Mouse (Mus musculus) hindbrain, embryonic 13.5 days (tissue): ENCODE measurements around the gene Abcc10. TPM values are rescaled to one million over a fixed set of nuclear protein-coding genes. Genes with fewer than 3 reads are reported as not detected.

Source experiments
- ATAC-seq: fragments of 200-750 bp; cut with Nextera tagmentation; 2 replicates; pipeline ENCODE4 v1.8.0; 2017; ENCODE audit warnings: moderate TSS enrichment; ENCODE audit not compliant: low FRiP score
- H3K27ac ChIP-seq: fragments of 300-500 bp; sonication (generic); 2 replicates; pipeline ENCODE4 v1.5.1; 2015; ENCODE audit warnings: inconsistent platforms, mild to moderate bottlenecking, moderate library complexity
- H3K27me3 ChIP-seq: fragments of 300-500 bp; sonication (generic); 2 replicates; pipeline ENCODE4 v1.6.1; 2015; ENCODE audit warnings: mild to moderate bottlenecking, inconsistent platforms
- H3K36me3 ChIP-seq: fragments of 300-500 bp; sonication (generic); 2 replicates; pipeline ENCODE4 v1.6.1; 2015; ENCODE audit warnings: mild to moderate bottlenecking, inconsistent platforms
- H3K4me1 ChIP-seq: fragments of 300-500 bp; sonication (generic); replicated peaks from 2 replicates; pipeline ENCODE4 v1.6.1; 2015; ENCODE audit warnings: inconsistent platforms
- H3K4me2 ChIP-seq: fragments of 300-500 bp; sonication (generic); 2 replicates; pipeline ENCODE4 v1.6.1; 2015; ENCODE audit warnings: inconsistent platforms, mild to moderate bottlenecking, moderate library complexity
- H3K4me3 ChIP-seq: fragments of 300-500 bp; sonication (generic); 2 replicates; pipeline ENCODE4 v1.5.1; 2015; ENCODE audit warnings: mild to moderate bottlenecking, inconsistent platforms
- H3K9ac ChIP-seq: fragments of 300-500 bp; sonication (generic); 2 replicates; pipeline ENCODE4 v1.6.1; 2015; ENCODE audit warnings: mild to moderate bottlenecking, inconsistent platforms
- H3K9me3 ChIP-seq: fragments of 300-500 bp; sonication (generic); 2 replicates; pipeline ENCODE4 v1.6.1; 2016; ENCODE audit warnings: inconsistent platforms
- WGBS: fragments of 180-500 bp; shearing (Covaris S2); methylation state at CpG from one replicate; pipeline ENCODE4 v1.1.7; 2015; 5-methylcytosine and 5-hydroxymethylcytosine counted together
- polyA plus RNA-seq: library from polyadenylated mRNA; unstranded; fragments of >200 nt; fragmentation: Nextera tagmentation; extraction: Ambion mirVana; gene quantifications from 2 replicates; pipeline ENCODE4 v1.2.1, GENCODE M21; 2015

Gene Abcc10
- 8.9 and 9.9 TPM in 2 replicates for polyA plus RNA-seq

DNA sequence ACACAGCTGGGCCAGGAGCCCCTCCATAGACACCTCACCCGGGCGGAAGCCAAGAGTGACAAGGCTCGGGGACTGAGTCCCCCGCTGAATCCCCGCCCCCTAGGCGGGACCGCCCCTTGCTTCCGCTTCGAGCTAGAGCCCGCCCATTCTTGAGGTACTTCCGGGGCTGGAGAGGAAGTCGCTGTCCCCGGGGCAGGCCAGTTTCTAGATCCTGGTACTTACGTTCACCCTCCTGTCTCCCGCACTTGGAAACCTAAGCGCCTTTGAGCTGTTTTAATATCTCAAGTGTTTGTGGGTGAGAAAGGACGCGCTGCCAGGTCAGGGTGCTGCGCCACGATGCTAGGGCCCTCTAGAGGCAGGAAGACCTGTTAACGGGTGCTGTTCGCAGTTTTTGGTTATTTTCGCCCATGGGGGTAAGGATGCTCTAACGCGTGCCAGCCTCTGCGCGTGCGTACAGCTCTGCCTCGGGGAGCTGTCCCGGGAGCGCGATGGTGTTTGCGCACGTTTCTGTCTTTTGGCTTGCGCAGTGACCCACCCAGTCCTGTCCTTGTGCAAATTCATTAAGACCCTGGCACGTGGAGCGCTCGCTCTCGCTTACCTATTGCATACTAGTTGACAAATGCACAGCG, at the start of gene Abcc10:
Gene Abcc10 (minus strand): TSS at position 447 of the 629 bp plus-strand sequence.
- peak; percentile 99 for ATAC-seq
- H3K27ac ChIP-seq = peak within 1 kb of the TSS; percentile 94
- under 1% methylated on average over 40 of the region's 40 CpGs for WGBS

DNA sequence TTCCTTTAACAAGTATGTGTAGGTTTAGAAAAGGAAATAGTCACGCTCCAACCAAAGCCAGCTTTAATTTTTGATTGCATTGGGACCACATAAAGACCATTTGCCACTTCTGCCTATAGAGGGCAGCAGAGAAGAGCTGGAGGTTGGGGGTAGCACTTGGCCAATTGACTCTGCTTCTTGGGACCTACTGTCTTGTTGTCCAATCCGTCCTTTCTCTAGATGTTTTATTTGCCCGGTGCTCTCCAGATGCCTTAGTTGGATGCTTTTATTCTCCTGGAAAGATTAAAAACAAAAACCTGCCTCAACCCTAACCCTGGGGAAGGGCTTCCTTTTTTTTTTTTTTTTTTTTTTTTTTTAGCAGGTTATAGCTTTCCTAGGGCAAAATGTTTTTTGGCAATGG, 43.6 kb upstream of the Abcc10 start:
- no peak for ATAC-seq
- H3K4me1 ChIP-seq = no peaks in the 10 kb centered on the region
- WGBS = 77% methylated on average over 3 of the region's 3 CpGs
- H3K36me3 ChIP-seq = no peaks in the 10 kb centered on the region
- H3K27me3 ChIP-seq = no peaks in the 10 kb centered on the region
- no peak overlapping the region for H3K27ac ChIP-seq
- no peak overlapping the region for H3K4me3 ChIP-seq
- no peak overlapping the region for H3K9ac ChIP-seq
- H3K9me3 ChIP-seq = 0 out of 2 replicates have a peak, but pooled peaks cover 9% of the 10 kb centered on the region
- H3K4me2 ChIP-seq = no peak overlapping the region

More for the DNA sequence above, at the start of gene Abcc10:
- peak within 1 kb of the TSS; percentile 89 for H3K9ac ChIP-seq
- H3K36me3 ChIP-seq = peaks cover 15% of the 10 kb centered on the region
- H3K4me2 ChIP-seq = peak within 1 kb of the TSS; percentile 80
- H3K4me1 ChIP-seq = peaks cover 16% of the 10 kb centered on the region
- H3K9me3 ChIP-seq = no peaks in the 10 kb centered on the region
- no peaks in the 10 kb centered on the region for H3K27me3 ChIP-seq
- H3K4me3 ChIP-seq = peak within 1 kb of the TSS; percentile 74

DNA sequence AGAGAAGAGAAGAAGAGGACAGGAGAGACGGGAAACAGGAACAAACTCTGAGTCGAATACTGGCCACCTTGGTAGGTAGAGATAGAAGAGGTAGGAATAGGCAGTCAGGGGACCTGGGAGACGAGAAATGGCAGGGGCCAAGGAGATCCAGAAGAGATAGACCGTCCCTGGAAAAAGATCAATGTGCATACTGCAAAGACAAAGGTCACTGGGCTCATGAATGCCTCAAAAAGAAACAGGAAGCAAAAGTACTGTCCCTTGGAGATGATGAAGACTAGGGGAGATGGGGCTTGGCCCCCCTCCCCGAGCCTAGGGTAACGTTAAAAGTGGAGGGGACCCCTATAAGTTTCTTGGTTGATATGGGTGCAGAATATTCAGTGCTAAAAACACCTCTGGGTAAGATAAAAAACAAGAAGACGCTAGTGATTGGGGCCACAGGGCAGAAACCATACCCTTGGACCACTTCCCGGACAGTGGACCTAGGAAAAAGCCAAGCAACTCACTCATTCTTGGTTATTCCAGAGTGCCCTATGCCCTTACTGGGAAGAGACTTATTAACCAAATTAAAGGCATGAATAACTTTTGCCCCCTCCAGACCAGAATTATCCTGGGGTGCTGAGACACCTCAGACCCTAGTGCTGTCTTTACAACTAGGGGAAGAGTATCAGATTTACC, 23.0 kb upstream of the Abcc10 start:
- Histone ChIP-seq H3K4me2 (no peak overlapping the region), H3K36me3 (no peaks in the 10 kb centered on the region), H3K9ac (no peak overlapping the region), H3K4me3 (no peak overlapping the region), H3K27ac (no peak overlapping the region), H3K4me1 (no peaks in the 10 kb centered on the region), H3K9me3 (no peaks in the 10 kb centered on the region), H3K27me3 (no peaks in the 10 kb centered on the region)
- WGBS = 93% methylated on average over 8 of the region's 8 CpGs
- ATAC-seq = no peak

DNA sequence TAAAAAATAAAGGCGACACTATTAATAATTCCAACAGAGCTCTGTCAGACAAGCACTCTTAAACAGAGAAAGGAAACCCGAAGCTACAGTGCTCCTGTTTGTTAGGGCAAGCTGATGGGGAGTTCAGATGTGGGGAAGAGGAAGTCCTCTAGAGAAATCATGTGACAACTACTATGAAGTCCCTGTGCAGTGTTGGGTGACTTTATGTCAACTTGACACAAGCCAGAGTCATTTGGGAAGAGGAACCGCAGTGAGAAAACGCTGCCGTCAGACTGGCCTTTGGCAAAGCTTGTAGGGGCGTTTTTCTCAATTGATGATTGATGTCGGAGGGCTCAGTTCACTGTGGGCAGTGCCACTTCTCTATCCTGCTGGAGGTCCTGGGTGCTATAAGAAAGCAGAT, 13.1 kb upstream of the Abcc10 start:
- Histone ChIP-seq H3K9me3 (peaks cover 8% of the 10 kb centered on the region; the same call in 1 of the 2 replicates), H3K27ac (no peak overlapping the region), H3K27me3 (no peaks in the 10 kb centered on the region), H3K4me2 (no peak overlapping the region), H3K4me1 (no peaks in the 10 kb centered on the region), H3K4me3 (no peak overlapping the region), H3K36me3 (no peaks in the 10 kb centered on the region), H3K9ac (no peak overlapping the region)
- ATAC-seq = no peak
- 88% methylated on average over 7 of the region's 7 CpGs for WGBS

DNA sequence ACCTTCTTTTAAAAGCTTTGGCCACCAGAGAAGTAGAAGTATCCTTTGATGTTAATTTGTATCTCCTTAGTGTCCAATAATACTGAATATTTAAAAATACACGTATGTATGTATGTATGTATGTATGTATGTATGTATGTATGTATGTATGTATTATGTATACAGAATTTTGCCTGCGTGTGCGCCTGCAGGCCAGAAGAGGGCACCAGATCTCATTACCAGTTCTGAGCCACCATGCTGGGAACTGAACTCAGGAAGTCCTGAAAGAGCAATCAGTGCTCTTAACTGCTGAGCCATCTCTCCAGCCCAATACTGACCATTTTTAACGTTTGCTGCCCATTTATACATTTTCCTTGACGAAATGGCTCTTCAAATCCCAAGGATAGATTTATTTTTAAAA, 8.3 kb upstream of the Abcc10 start:
- Histone ChIP-seq H3K4me2 (no peak overlapping the region), H3K27ac (no peak overlapping the region), H3K9ac (no peak overlapping the region), H3K4me3 (no peak overlapping the region), H3K4me1 (no peaks in the 10 kb centered on the region), H3K36me3 (no peaks in the 10 kb centered on the region), H3K27me3 (no peaks in the 10 kb centered on the region), H3K9me3 (no peaks in the 10 kb centered on the region)
- 27% methylated on average over 5 of the region's 5 CpGs for WGBS
- ATAC-seq = no peak

DNA sequence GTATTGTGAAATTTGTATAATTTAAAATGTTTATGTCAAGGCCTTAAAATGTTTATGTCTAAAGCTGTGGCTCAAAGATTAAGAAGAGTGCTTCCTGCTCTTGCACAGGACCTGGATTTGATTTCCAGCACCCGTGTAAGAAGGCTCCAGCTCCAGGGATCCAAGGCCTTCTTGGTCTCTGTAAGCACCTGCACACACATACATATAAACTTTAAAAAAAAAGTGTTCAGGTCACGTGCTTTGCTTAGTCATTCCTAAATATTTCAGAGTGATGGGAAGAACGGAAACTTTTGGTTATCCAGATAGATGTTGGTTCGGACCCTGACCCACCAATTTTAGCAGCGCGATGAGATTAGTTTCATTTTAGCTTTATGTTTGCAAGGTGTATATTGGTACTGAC, 571 bp upstream of the Abcc10 start:
- Histone ChIP-seq H3K4me2 (peak overlapping the region; percentile 80), H3K27me3 (no peaks in the 10 kb centered on the region), H3K4me1 (peaks cover 16% of the 10 kb centered on the region), H3K36me3 (peaks cover 8% of the 10 kb centered on the region), H3K4me3 (peak overlapping the region; percentile 74), H3K9me3 (no peaks in the 10 kb centered on the region), H3K9ac (peak overlapping the region; percentile 89; the same call in 1 of the 2 replicates), H3K27ac (peak overlapping the region; percentile 94)
- no peak for ATAC-seq
- WGBS = 73% methylated on average over 6 of the region's 6 CpGs

DNA sequence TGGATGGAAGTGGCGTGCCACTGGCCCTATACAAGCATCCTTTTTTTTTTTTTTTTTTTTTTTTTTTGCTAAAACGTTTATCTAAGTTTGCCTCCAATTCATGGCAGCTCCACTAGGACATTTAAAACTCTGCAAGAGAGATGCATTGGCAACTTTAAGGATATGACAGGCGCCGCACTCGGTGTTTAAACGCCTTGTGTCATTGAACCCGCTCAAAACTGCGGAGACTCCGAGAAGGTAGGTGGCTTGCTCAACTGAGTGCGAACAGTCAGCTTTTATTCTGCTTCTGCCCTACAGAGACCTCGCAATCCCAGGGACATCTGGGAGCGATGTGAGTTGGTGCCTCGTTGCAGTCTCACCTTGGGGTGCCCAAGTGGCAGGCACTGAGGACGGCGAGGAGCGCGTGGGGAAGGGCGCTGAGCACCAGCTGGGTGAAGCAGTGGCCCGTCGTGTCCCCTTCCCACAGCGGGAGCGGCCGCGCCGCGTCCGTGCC, 693 bp downstream of the Abcc10 start:
- ATAC-seq = no peak; the same call in 1 of the 2 replicates
- no peaks in the 10 kb centered on the region for H3K27me3 ChIP-seq
- no peaks in the 10 kb centered on the region for H3K9me3 ChIP-seq
- peak overlapping the region; percentile 80 for H3K4me2 ChIP-seq
- peak overlapping the region; percentile 94 for H3K27ac ChIP-seq
- peak overlapping the region; percentile 74 for H3K4me3 ChIP-seq
- peaks cover 21% of the 10 kb centered on the region for H3K36me3 ChIP-seq
- H3K9ac ChIP-seq = peak overlapping the region; percentile 89
- H3K4me1 ChIP-seq = peaks cover 16% of the 10 kb centered on the region
- 3% methylated on average over 27 of the region's 27 CpGs for WGBS

DNA sequence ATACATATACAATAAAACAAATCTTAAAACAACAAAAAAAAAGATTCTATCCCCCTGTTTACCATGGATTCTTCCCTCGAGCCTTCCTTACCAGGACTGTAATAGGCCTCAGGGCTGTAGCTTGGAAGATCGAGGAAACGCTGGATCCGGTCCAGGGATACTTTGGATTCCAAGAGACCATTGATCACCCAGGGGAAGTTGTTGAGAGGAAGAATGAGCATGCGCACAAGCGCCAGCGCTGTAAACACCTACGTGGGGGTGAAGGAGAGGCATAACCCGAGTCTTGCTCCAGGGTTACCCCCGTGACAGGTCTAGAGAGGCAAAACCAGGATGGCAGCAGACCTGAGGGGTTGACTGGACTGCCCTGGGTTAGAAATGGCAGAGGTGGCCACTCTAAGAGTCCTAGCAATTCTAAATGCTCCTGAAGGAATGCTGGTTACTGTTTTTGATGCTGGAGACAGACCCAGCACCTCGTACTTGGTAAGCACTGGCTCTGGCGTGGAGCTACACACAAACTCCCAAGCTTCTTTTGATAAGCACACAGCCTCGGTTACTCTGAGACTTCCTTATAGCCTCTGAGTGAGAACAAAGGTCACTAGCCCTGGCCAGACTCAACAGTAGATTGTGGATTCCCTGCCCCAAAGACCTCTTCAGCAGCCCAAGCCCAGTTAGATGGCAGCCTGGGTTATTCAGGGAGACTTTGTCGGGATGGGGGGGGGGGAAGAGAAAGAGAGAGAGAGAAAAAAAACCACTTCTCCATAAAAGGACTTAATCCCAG, 5.9 kb downstream of the Abcc10 start:
- WGBS = 95% methylated on average over 14 of the region's 14 CpGs
- no peak overlapping the region for H3K9ac ChIP-seq

DNA sequence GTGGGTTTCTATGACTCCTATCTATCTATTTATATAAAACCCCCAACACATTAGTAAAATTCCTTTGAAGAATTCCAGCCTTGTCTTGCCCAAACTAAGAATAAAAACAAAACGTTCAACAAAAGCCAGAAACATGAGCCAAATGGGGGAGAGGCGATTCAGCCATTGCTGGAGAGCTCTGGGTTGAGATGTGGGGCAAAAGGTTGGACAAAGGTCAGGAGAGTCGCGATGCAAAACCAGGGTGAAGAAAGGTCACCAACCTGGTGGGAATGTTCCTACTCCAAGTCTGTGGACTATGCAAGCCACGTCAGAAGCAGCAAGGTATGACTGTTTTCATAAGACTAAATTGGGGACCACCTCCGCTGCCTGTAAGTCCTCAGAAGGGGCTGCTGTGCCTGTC, 7.7 kb downstream of the Abcc10 start:
- Histone ChIP-seq H3K27ac (no peak overlapping the region), H3K4me2 (no peak overlapping the region), H3K9ac (no peak overlapping the region), H3K36me3 (peaks cover 43% of the 10 kb centered on the region), H3K9me3 (no peaks in the 10 kb centered on the region), H3K4me3 (no peak overlapping the region), H3K4me1 (no peaks in the 10 kb centered on the region), H3K27me3 (no peaks in the 10 kb centered on the region)
- ATAC-seq = no peak
- 73% methylated on average over 6 of the region's 6 CpGs for WGBS

More for the DNA sequence above, 5.9 kb downstream of the Abcc10 start:
- Histone ChIP-seq H3K27me3 (no peaks in the 10 kb centered on the region), H3K4me3 (no peak overlapping the region), H3K4me1 (peaks cover 9% of the 10 kb centered on the region), H3K27ac (no peak overlapping the region), H3K4me2 (no peak overlapping the region), H3K9me3 (no peaks in the 10 kb centered on the region), H3K36me3 (peaks cover 43% of the 10 kb centered on the region)
- ATAC-seq = no peak

DNA sequence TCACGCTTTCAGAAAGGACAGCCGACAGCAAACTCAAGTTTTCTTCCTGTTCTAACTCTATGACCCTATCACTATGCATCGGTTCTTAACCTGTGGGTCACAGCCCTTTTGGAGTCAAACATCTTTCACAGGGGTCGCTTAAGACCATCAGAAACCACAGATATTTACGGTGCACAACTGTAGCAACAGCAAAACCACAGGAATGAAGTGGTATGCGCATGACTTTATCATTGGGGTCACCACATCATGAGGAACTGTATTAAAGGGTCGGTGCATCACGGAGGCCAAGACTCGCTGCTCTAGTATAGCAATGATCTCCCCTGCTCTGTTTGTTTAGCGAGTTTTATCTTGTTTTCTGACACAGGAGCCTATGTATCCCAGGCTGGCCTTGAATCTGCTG, 12.3 kb downstream of the Abcc10 start:
- 88% methylated on average over 10 of the region's 10 CpGs for WGBS
- H3K9ac ChIP-seq = no peak overlapping the region
- no peaks in the 10 kb centered on the region for H3K27me3 ChIP-seq
- no peak overlapping the region for H3K4me2 ChIP-seq
- no peak overlapping the region for H3K27ac ChIP-seq
- H3K9me3 ChIP-seq = no peaks in the 10 kb centered on the region
- no peaks in the 10 kb centered on the region for H3K4me1 ChIP-seq
- ATAC-seq = no peak
- no peak overlapping the region for H3K4me3 ChIP-seq
- H3K36me3 ChIP-seq = peaks cover 22% of the 10 kb centered on the region

DNA sequence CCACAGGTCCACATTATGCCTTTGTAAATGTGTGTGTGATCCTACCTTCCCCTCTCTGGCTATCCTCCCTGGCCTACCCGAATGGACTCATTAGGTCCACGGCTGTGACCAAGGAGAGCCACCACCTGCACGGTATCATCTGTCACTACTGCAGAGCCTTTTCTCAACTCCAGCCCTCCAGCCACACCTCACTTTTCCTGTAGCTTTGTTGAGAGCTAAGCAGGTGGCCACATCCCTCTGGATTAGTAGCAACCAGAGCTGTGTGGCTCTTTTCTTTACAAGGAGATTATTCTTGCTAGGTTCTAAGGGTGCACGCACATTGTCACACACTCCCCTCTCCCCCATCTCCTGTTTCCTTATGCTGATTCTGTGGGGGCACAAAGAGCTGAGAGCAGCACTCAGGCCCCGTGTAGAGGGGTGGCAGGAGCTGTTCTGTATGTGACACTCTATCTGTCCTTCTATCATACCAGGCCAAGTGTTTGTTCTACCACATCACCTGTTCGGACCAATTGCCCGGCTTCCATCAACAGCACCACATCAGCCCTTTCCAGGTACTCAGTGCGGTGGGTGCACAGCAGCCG, 14.9 kb downstream of the Abcc10 start:
- WGBS = 90% methylated on average over 9 of the region's 9 CpGs
- no peaks in the 10 kb centered on the region for H3K27me3 ChIP-seq
- H3K4me2 ChIP-seq = no peak overlapping the region
- no peak for ATAC-seq
- H3K9me3 ChIP-seq = no peaks in the 10 kb centered on the region
- peaks cover 33% of the 10 kb centered on the region for H3K36me3 ChIP-seq
- no peaks in the 10 kb centered on the region for H3K4me1 ChIP-seq
- no peak overlapping the region for H3K9ac ChIP-seq
- H3K4me3 ChIP-seq = no peak overlapping the region
- H3K27ac ChIP-seq = no peak overlapping the region

DNA sequence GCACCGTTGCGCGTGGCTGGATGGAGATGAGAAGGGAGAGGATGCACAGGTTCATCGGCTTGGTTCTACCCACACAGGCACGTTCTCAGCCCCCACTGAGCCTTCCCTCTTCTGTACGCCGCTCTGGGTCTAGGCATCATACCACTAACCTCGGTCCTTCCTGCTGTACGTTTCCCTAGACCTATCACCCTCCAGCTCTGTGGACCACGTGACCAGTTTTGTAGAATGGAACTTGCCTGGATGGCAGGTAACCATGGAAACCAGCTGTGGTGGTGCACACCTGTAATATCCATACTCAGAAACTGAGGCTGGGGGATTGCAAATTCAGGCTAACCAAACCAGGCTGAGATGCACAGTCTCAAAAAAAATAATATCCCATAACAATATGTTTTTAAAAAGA, 17.6 kb downstream of the Abcc10 start:
- 93% methylated on average over 10 of the region's 10 CpGs for whole genome bisulfite sequencing
- H3K36me3 ChIP-seq = peaks cover 45% of the 10 kb centered on the region

More for the DNA sequence above, 17.6 kb downstream of the Abcc10 start:
- Histone ChIP-seq H3K27me3 (no peaks in the 10 kb centered on the region), H3K9ac (0 out of 2 replicates have a peak overlapping the region, but pooled peaks have one; percentile 1), H3K4me3 (no peak overlapping the region), H3K4me1 (no peaks in the 10 kb centered on the region), H3K9me3 (no peaks in the 10 kb centered on the region), H3K4me2 (no peak overlapping the region), H3K27ac (no peak overlapping the region)
- no peak for ATAC-seq
